Mouse (Mus musculus) CH12.LX (cell line): ENCODE results near the gene Nt5m. TPM values are rescaled to one million over a fixed set of nuclear protein-coding genes. Genes with fewer than 3 reads are reported as not detected.

Source experiments
- DNase-seq: peaks from one replicate; pipeline ENCODE4 v3.0.0-alpha.2; 2013; ENCODE audit errors: extremely low read depth
- H3K27ac ChIP-seq: 2 replicates; pipeline ENCODE4 v1.5.1; 2012; ENCODE audit warnings: low read depth, mild to moderate bottlenecking, control low read depth, moderate library complexity; ENCODE audit not compliant: insufficient read depth
- H3K27me3 ChIP-seq: replicated peaks from 2 replicates; pipeline ENCODE3; 2012; ENCODE audit warnings: inconsistent platforms
- H3K36me3 ChIP-seq, 2 experiments: replicated peaks in 1 of 2; 2 replicates each; pipeline versions ENCODE3 to v1.6.1; 2012; ENCODE audit warnings: inconsistent platforms in 1 of 2, low read length in 1 of 2, mild to moderate bottlenecking in 1 of 2, mixed read lengths in 1 of 2, moderate library complexity in 1 of 2; ENCODE audit not compliant: control insufficient read depth in 1 of 2, insufficient read depth in 1 of 2
- H3K4me1 ChIP-seq, 2 experiments: 2 replicates each; pipeline ENCODE4 v1.6.1; 2012; ENCODE audit warnings: inconsistent platforms in 1 of 2, moderate library complexity in 1 of 2; ENCODE audit not compliant: insufficient read depth in 2 of 2, control insufficient read depth in 1 of 2
- H3K4me2 ChIP-seq: 2 replicates; pipeline ENCODE4 v1.6.1; 2012; ENCODE audit warnings: low read depth, mild to moderate bottlenecking, control low read depth; ENCODE audit not compliant: poor library complexity, insufficient read depth, severe bottlenecking
- H3K4me3 ChIP-seq, 3 experiments: fragments of 150-350 bp in 1 of 3; sonication (generic) in 1 of 3; replicated peaks in 1 of 3; 2 replicates each; pipeline versions ENCODE3 to v1.5.1; 2011 to 2012; ENCODE audit warnings: low read depth in 2 of 3, low read length in 2 of 3, mild to moderate bottlenecking in 2 of 3, moderate library complexity in 2 of 3, control low read depth in 1 of 3, improper control_type of control experiment in 1 of 3, inconsistent platforms in 1 of 3, mixed read lengths in 1 of 3; ENCODE audit not compliant: poor library complexity in 1 of 3
- H3K79me2 ChIP-seq: replicated peaks from 2 replicates; pipeline ENCODE4 v1.6.1; 2012; ENCODE audit warnings: mild to moderate bottlenecking, moderate library complexity; ENCODE audit not compliant: control insufficient read depth, poor library complexity, insufficient read depth, severe bottlenecking; ENCODE audit errors: extremely low read depth
- H3K9ac ChIP-seq: 2 replicates; pipeline ENCODE4 v1.6.1; 2012; ENCODE audit warnings: low read depth, mild to moderate bottlenecking, control low read depth, moderate library complexity; ENCODE audit not compliant: insufficient read depth
- H3K9me3 ChIP-seq: replicated peaks from 2 replicates; pipeline ENCODE3; 2012; ENCODE audit warnings: low read length, inconsistent platforms, mixed read lengths
- CHD1 ChIP-seq: IDR thresholded peaks from 2 replicates; pipeline ENCODE4 v1.6.1; 2012; ENCODE audit warnings: low read depth, low read length, improper control_type of control experiment, inconsistent platforms
- E2F4 ChIP-seq: IDR thresholded peaks from 2 replicates; pipeline ENCODE4 v1.6.1; 2011; ENCODE audit warnings: low read depth, low read length, improper control_type of control experiment; ENCODE audit not compliant: insufficient replicate concordance
- ELF1 ChIP-seq: IDR thresholded peaks from 2 replicates; pipeline ENCODE4 v1.6.1; 2014; ENCODE audit warnings: low read depth, mild to moderate bottlenecking, inconsistent platforms, low read length, improper control_type of control experiment
- IRF4 ChIP-seq: IDR thresholded peaks from 2 replicates; pipeline ENCODE4 v1.6.1; 2014; ENCODE audit warnings: low read depth, mild to moderate bottlenecking, inconsistent platforms, low read length, improper control_type of control experiment
- MAFK ChIP-seq: IDR thresholded peaks from 2 replicates; pipeline ENCODE4 v1.6.1; 2011; ENCODE audit warnings: low read length, improper control_type of control experiment; ENCODE audit not compliant: insufficient replicate concordance
- MAX ChIP-seq: IDR thresholded peaks from 2 replicates; pipeline ENCODE4 v1.6.1; 2011; ENCODE audit warnings: low read length, improper control_type of control experiment
- MAZ ChIP-seq: IDR thresholded peaks from 2 replicates; pipeline ENCODE4 v1.6.1; 2012; ENCODE audit warnings: low read depth, mild to moderate bottlenecking, inconsistent platforms, low read length, improper control_type of control experiment, moderate library complexity
- MXI1 ChIP-seq: IDR thresholded peaks from 2 replicates; pipeline ENCODE4 v1.6.1; 2011; ENCODE audit warnings: mild to moderate bottlenecking, low read depth, low read length, improper control_type of control experiment
- POLR2AphosphoS2 ChIP-seq: IDR thresholded peaks from 2 replicates; pipeline ENCODE4 v1.6.1; 2011; ENCODE audit warnings: low read depth, low read length, improper control_type of control experiment
- SMC3 ChIP-seq: IDR thresholded peaks from 2 replicates; pipeline ENCODE4 v1.6.1; 2011; ENCODE audit warnings: low read depth, low read length, improper control_type of control experiment
- USF2 ChIP-seq: conservative IDR thresholded peaks from 2 replicates; pipeline ENCODE4 v1.6.1; 2011; ENCODE audit warnings: low read depth, low read length, improper control_type of control experiment
- ZC3H11A ChIP-seq: IDR thresholded peaks from 2 replicates; pipeline ENCODE4 v1.6.1; 2012; ENCODE audit warnings: low read depth, mild to moderate bottlenecking, inconsistent platforms, low read length, improper control_type of control experiment
- ZKSCAN1 ChIP-seq: IDR thresholded peaks from 2 replicates; pipeline ENCODE4 v1.6.1; 2012; ENCODE audit warnings: low read depth, inconsistent platforms, low read length, improper control_type of control experiment, borderline replicate concordance
- ZNF384 ChIP-seq: IDR thresholded peaks from 2 replicates; pipeline ENCODE4 v1.6.1; 2012; ENCODE audit warnings: low read depth, low read length, improper control_type of control experiment, inconsistent platforms
- dilution Hi-C: fragments of 300-500 bp; cut with MboI; formaldehyde crosslinking; loops from 2 replicates; pipeline ENCODE4 v1.14.3; 2020; ENCODE audit warnings: low sequenced_read_pairs; ENCODE audit not compliant: extremely low pct_unique_long_range_greater_than_20kb, extremely low pct_ligation_motif_present
- in situ Hi-C: fragments of 300-500 bp; cut with MboI; formaldehyde crosslinking; loops from 3 replicates; pipeline ENCODE4 v1.14.3; 2019; ENCODE audit warnings: low sequenced_read_pairs, low pct_ligation_motif_present, low pct_unique_long_range_greater_than_20kb, mixed read lengths
- polyA plus RNA-seq: library from polyadenylated mRNA; unstranded; fragments of >175 nt; gene quantifications from 2 replicates; pipeline ENCODE4 v1.2.1, GENCODE M21; 2012; ENCODE audit warnings: low read depth; ENCODE audit not compliant: insufficient read length
- total RNA-seq, 2 experiments: library from RNA; depleted of rRNA; stranded (reverse); fragments of 300-350 nt in 1 of 2; fragments of >200 nt in 1 of 2; gene quantifications; 2 replicates each; pipeline ENCODE4 v1.2.3; 2012 to 2014

The Nt5m gene
- total and polyA plus RNA-seq, 3 experiments, result 22.3 to 25.7 (median 24.3) TPM

GRCm38 (mm10) chr11:59902045-59902726, 62.9 kb downstream of the Nt5m start:
- Histone ChIP-seq H3K4me1 (peaks cover 6 to 38% of the 10 kb centered on the region in 2 experiments; a peak in 3 of 4 replicates), H3K27ac (no peak overlapping the region)
- no peak for DNase-seq

GRCm38 (mm10) chr11:59906521-59907123, 67.4 kb downstream of the Nt5m start:
- in situ Hi-C loops, result no loop called here
- peaks cover 28% of the 10 kb centered on the region for H3K27me3 ChIP-seq
- H3K4me2 ChIP-seq, result no peak overlapping the region
- dilution Hi-C loops, result no loop called here
- TF ChIP-seq ZNF384 (peak; percentile 61), ZKSCAN1 (no peak)
- no peak for DNase-seq
- no peak overlapping the region for H3K4me3 ChIP-seq
- no peak overlapping the region for H3K27ac ChIP-seq
- no peaks in the 10 kb centered on the region for H3K79me2 ChIP-seq
- no peak overlapping the region for H3K9ac ChIP-seq
- H3K36me3 ChIP-seq, result no peaks in the 10 kb centered on the region
- no peaks in the 10 kb centered on the region for H3K4me1 ChIP-seq
- H3K9me3 ChIP-seq, result peaks cover 3% of the 10 kb centered on the region

More at GRCm38 (mm10) chr11:59902045-59902726, 62.9 kb downstream of the Nt5m start:
- Histone ChIP-seq H3K9me3 (no peaks in the 10 kb centered on the region), H3K36me3 (no peaks in the 10 kb centered on the region), H3K4me2 (no peak overlapping the region), H3K79me2 (no peaks in the 10 kb centered on the region), H3K27me3 (peaks cover 17% of the 10 kb centered on the region), H3K4me3 (no peak overlapping the region), H3K9ac (no peak overlapping the region)
- dilution Hi-C loops (no loop called here), in situ Hi-C loops (no loop called here)
- peak; percentile 76 for TF ChIP-seq ZNF384
- TF ChIP-seq CHD1, result no peak

- H3K27me3 ChIP-seq, result peaks cover 25% of the 10 kb centered on the region
- H3K4me1 ChIP-seq, result peaks cover 0 to 2% of the 10 kb centered on the region in 2 experiments; a peak in 1 of 4 replicates
- no peaks in the 10 kb centered on the region for H3K79me2 ChIP-seq
- H3K36me3 ChIP-seq, result no peaks in the 10 kb centered on the region
- no peak overlapping the region for H3K4me3 ChIP-seq
- dilution Hi-C loops, result no loop called here
- H3K9ac ChIP-seq, result no peak overlapping the region
- no peak for DNase-seq
- no peak overlapping the region for H3K27ac ChIP-seq
- H3K9me3 ChIP-seq, result peaks cover 3% of the 10 kb centered on the region
- H3K4me2 ChIP-seq, result no peak overlapping the region
- in situ Hi-C loops, result no loop called here
- TF ChIP-seq ZC3H11A, result no peak
- TF ChIP-seq SMC3, result no peak
- no peak for TF ChIP-seq MAZ
- no peak for TF ChIP-seq USF2
- TF ChIP-seq MAX, result no peak
- no peak for TF ChIP-seq POLR2AphosphoS2
- TF ChIP-seq IRF4, result no peak
- TF ChIP-seq MXI1, result no peak
- no peak for TF ChIP-seq E2F4
- no peak for TF ChIP-seq MAFK
- no peak for TF ChIP-seq CHD1
- no peak for TF ChIP-seq ELF1
These were observed 69.2 kb downstream of the Nt5m start for GRCm38 (mm10) chr11:59908446-59908845.
